Mouse (Mus musculus) testis, adult 2 months (tissue): ENCODE measurements around the gene Rcvrn.

Experiments used
- CTCF ChIP-seq: fragments of 200-500 bp; IDR thresholded peaks from 2 replicates; pipeline ENCODE4 v1.5.1; 2012; ENCODE audit warnings: low read depth, mild to moderate bottlenecking, inconsistent platforms, low read length, moderate library complexity; ENCODE audit not compliant: control insufficient read depth, insufficient read depth, insufficient replicate concordance
- POLR2A ChIP-seq: fragments of 200-500 bp; IDR thresholded peaks from 2 replicates; pipeline ENCODE4 v1.6.1; 2012; ENCODE audit warnings: low read depth, mild to moderate bottlenecking, inconsistent platforms, low read length, moderate library complexity; ENCODE audit not compliant: control insufficient read depth

GRCm38 (mm10) chr11:67653521-67654090, 41.5 kb upstream of the Rcvrn start:
- no peak for TF ChIP-seq CTCF
- no peak for TF ChIP-seq POLR2A
